Mouse (Mus musculus) gastrocnemius, postnatal 4 days (tissue): ENCODE measurements at regions not wholly inside any gene's neighbourhood (a gene's known extent, or its start where the extent isn't known, plus 50 kb on each side); places are given as distances from the start of the nearest gene placed in this dataset.

Source experiments
- DNase-seq, 2 experiments: peaks; one replicate each; pipeline ENCODE4 v3.0.0; 2021 to 2022; ENCODE audit warnings: low spot score in 2 of 2, mixed read lengths in 2 of 2

GRCm38 (mm10) chr6:51641965-51642364 is 118.3 kb downstream of the Snx10 start:
- no peak for DNase-seq

- DNase-seq, result no peak
These were observed 125.1 kb downstream of the Snx10 start for GRCm38 (mm10) chr6:51648813-51649212.

GRCm38 (mm10) chr6:51653753-51654152 is 130.1 kb downstream of the Snx10 start:
- DNase-seq, result no peak

GRCm38 (mm10) chr6:51654991-51655390 is 131.3 kb downstream of the Snx10 start:
- DNase-seq, result no peak

- DNase-seq, result no peak
These were observed 132.4 kb downstream of the Snx10 start for GRCm38 (mm10) chr6:51656078-51656477.

- DNase-seq, result no peak
These were observed 133.4 kb downstream of the Snx10 start for GRCm38 (mm10) chr6:51656883-51657640.

GRCm38 (mm10) chr6:51658360-51658759 is 134.7 kb downstream of the Snx10 start:
- DNase-seq, result no peak

- DNase-seq, result no peak
These were observed 139.5 kb downstream of the Snx10 start for GRCm38 (mm10) chr6:51663178-51663577.

GRCm38 (mm10) chr6:51664049-51664448 is 140.3 kb downstream of the Snx10 start:
- DNase-seq, result no peak

- no peak for DNase-seq
These were observed 143.3 kb downstream of the Snx10 start for GRCm38 (mm10) chr6:51667022-51667421.

GRCm38 (mm10) chr6:51675342-51675945 is 151.7 kb downstream of the Snx10 start:
- DNase-seq, result no peak

GRCm38 (mm10) chr6:51677162-51677996 is 153.7 kb downstream of the Snx10 start:
- DNase-seq, result no peak

- no peak for DNase-seq
These were observed 155.0 kb downstream of the Snx10 start for GRCm38 (mm10) chr6:51678743-51679142.

GRCm38 (mm10) chr6:51680239-51680857 is 156.6 kb downstream of the Snx10 start:
- peak in 1 of 2 experiments; percentile 15 for DNase-seq

- no peak for DNase-seq
These were observed 159.4 kb downstream of the Snx10 start for GRCm38 (mm10) chr6:51683131-51683530.

GRCm38 (mm10) chr6:51685651-51686287 is 162.1 kb downstream of the Snx10 start:
- DNase-seq, result no peak

- no peak for DNase-seq
These were observed 167.3 kb downstream of the Snx10 start for GRCm38 (mm10) chr6:51690795-51691563.

- no peak for DNase-seq
These were observed 170.3 kb downstream of the Snx10 start for GRCm38 (mm10) chr6:51693984-51694383.

GRCm38 (mm10) chr6:51696396-51696795 is 172.7 kb downstream of the Snx10 start:
- no peak for DNase-seq

GRCm38 (mm10) chr6:51697754-51698153 is 174.1 kb downstream of the Snx10 start:
- DNase-seq, result no peak
